Mouse (Mus musculus) C2C12 (cell line): Measurements from ENCODE around the gene Uspl1.

Source experiments
- CEBPB ChIP-seq: IDR thresholded peaks from one replicate; pipeline ENCODE4 v1.6.1; 2011; ENCODE audit warnings: low read depth, mild to moderate bottlenecking, control low read depth, moderate library complexity
- CTCF ChIP-seq: IDR thresholded peaks from one replicate; pipeline ENCODE4 v1.5.1; 2011; ENCODE audit not compliant: control insufficient read depth, insufficient read depth, insufficient read length
- MAX ChIP-seq: IDR thresholded peaks from one replicate; pipeline ENCODE4 v1.6.1; 2011; ENCODE audit warnings: mild to moderate bottlenecking, control low read depth
- MYOD1 ChIP-seq: IDR thresholded peaks from one replicate; pipeline ENCODE4 v1.6.1; 2011; ENCODE audit warnings: low read depth; ENCODE audit not compliant: control insufficient read depth, insufficient read length
- MYOG ChIP-seq: IDR thresholded peaks from one replicate; pipeline ENCODE4 v1.6.1; 2011; ENCODE audit not compliant: control insufficient read depth, insufficient read length; ENCODE audit errors: extremely low read depth
- USF1 ChIP-seq: IDR thresholded peaks from one replicate; pipeline ENCODE4 v1.6.1; 2011; ENCODE audit warnings: low read depth, mild to moderate bottlenecking, control low read depth, moderate library complexity

- TF ChIP-seq CTCF (no peak), MYOD1 (no peak), MYOG (no peak), MAX (no peak), CEBPB (no peak), USF1 (no peak)
Measured at GRCm38 (mm10) chr5:149261449-149261848, 77.3 kb downstream of the Uspl1 start.
